Mouse (Mus musculus) limb, embryonic 13.5 days (tissue): ENCODE measurements at regions not wholly inside any gene's neighbourhood (a gene's known extent, or its start where the extent isn't known, plus 50 kb on each side); places are given as distances from the start of the nearest gene placed in this dataset.

Source experiments
- ATAC-seq: fragments of 200-750 bp; cut with Nextera tagmentation; 2 replicates; pipeline ENCODE4 v1.8.0; 2017; ENCODE audit warnings: low read depth, moderate number of reproducible peaks, moderate TSS enrichment; ENCODE audit not compliant: low FRiP score
- H3K27ac ChIP-seq: fragments of 300-500 bp; sonication (generic); 2 replicates; pipeline ENCODE4 v1.5.1; 2015; ENCODE audit warnings: inconsistent platforms, mild to moderate bottlenecking, moderate library complexity
- H3K27me3 ChIP-seq: fragments of 300-500 bp; sonication (generic); 2 replicates; pipeline ENCODE4 v1.6.1; 2015; ENCODE audit warnings: mild to moderate bottlenecking, inconsistent platforms
- H3K36me3 ChIP-seq: fragments of 300-500 bp; sonication (generic); 2 replicates; pipeline ENCODE4 v1.6.1; 2015; ENCODE audit warnings: inconsistent platforms, mild to moderate bottlenecking, moderate library complexity
- H3K4me1 ChIP-seq: fragments of 300-500 bp; sonication (generic); 2 replicates; pipeline ENCODE4 v1.6.1; 2015; ENCODE audit warnings: inconsistent platforms
- H3K4me2 ChIP-seq: fragments of 300-500 bp; sonication (generic); replicated peaks from 2 replicates; pipeline ENCODE4 v1.6.1; 2015; ENCODE audit warnings: inconsistent platforms, mild to moderate bottlenecking, moderate library complexity
- H3K4me3 ChIP-seq: fragments of 300-500 bp; sonication (generic); 2 replicates; pipeline ENCODE4 v1.5.1; 2015; ENCODE audit warnings: moderate library complexity, mild to moderate bottlenecking, inconsistent platforms
- H3K9ac ChIP-seq: fragments of 300-500 bp; sonication (generic); 2 replicates; pipeline ENCODE4 v1.6.1; 2015; ENCODE audit warnings: mild to moderate bottlenecking, inconsistent platforms
- H3K9me3 ChIP-seq: fragments of 300-500 bp; sonication (generic); 2 replicates; pipeline ENCODE4 v1.6.1; 2016; ENCODE audit warnings: inconsistent platforms
- WGBS: fragments of 180-500 bp; shearing (Covaris S2); methylation state at CpG from one replicate; pipeline ENCODE4 v1.1.7; 2015; 5-methylcytosine and 5-hydroxymethylcytosine counted together

GRCm38 (mm10) chr4:72688842-72689241, 163.6 kb downstream of the Aldoart1 start:
- H3K27ac ChIP-seq: no peak overlapping the region
- no peak overlapping the region for H3K4me3 ChIP-seq
- no peak overlapping the region for H3K4me2 ChIP-seq
- 78% methylated on average over 4 of the region's 4 CpGs for WGBS
- no peak for ATAC-seq
- no peaks in the 10 kb centered on the region for H3K36me3 ChIP-seq
- no peaks in the 10 kb centered on the region for H3K9me3 ChIP-seq
- H3K4me1 ChIP-seq: no peaks in the 10 kb centered on the region
- no peak overlapping the region for H3K9ac ChIP-seq
- no peaks in the 10 kb centered on the region for H3K27me3 ChIP-seq

DNA sequence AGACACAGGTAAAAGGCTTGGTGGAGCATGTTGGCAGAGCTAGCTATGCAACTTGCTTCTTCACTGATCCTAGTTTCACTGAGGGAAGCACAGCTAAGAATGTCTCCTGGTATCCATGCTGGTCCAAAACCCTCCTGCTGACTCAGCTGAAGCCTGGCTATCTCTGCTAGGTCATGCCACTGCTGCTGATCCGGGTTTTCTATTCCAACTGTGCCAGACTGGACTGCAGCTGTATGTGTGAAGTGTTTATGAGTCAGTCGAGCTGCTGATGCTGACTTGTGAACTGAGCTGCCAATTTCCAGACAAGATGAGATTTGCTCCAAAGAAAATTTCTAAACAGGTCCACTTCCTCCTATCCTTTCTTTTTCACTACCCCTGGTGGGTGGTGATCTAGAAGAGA, 178.4 kb downstream of the Aldoart1 start:
- Histone ChIP-seq H3K9me3 (no peaks in the 10 kb centered on the region; the same call in 1 of the 2 replicates), H3K4me1 (peaks cover 10% of the 10 kb centered on the region; the same call in 1 of the 2 replicates), H3K27ac (no peak overlapping the region), H3K4me3 (no peak overlapping the region), H3K9ac (no peak overlapping the region), H3K4me2 (no peak overlapping the region), H3K36me3 (no peaks in the 10 kb centered on the region), H3K27me3 (no peaks in the 10 kb centered on the region)
- no peak for ATAC-seq
- WGBS: 44% methylated on average over 2 of the region's 2 CpGs

- H3K27me3 ChIP-seq: no peaks in the 10 kb centered on the region
- no peak overlapping the region for H3K27ac ChIP-seq
- 23% methylated on average over 5 of the region's 5 CpGs for WGBS
- ATAC-seq: peak; percentile 88
- no peak overlapping the region for H3K4me2 ChIP-seq
- no peak overlapping the region for H3K4me3 ChIP-seq
- no peaks in the 10 kb centered on the region for H3K36me3 ChIP-seq
- no peak overlapping the region for H3K9ac ChIP-seq
- H3K4me1 ChIP-seq: peaks cover 10% of the 10 kb centered on the region; the same call in 1 of the 2 replicates
- no peaks in the 10 kb centered on the region; the same call in 1 of the 2 replicates for H3K9me3 ChIP-seq
Observed at GRCm38 (mm10) chr4:72671652-72672411, 180.6 kb downstream of the Aldoart1 start.

DNA sequence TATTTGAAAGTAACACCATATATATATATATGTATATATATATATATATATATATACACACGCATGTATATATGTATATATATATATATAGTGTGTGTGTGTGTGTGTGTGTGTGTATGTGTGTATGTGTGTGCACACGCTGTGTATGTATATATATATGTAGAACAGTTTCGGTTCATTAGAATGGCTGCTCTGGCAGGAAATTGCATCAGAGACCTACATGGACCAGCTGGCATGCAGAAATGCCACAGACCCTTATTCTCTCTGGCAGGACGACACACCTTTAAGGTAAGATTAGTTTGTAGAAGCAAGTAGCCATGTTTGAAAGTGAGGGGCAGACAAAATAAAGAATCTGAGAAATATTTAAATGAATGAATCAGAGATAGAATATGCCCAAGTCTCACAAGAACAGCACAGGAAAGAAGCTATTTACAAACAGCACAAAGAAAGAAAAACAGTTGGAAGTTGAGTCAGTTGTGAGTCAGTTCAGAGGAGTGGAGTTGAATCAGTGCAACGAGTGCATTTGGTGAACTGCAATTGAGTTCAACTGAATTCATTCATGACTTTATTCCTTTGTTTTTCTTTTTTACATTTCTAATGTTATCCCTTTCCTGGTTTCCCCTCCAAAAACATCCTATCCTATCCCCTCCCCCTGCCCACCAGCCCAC, 182.5 kb downstream of the Aldoart1 start:
- WGBS: 74% methylated on average over 5 of the region's 5 CpGs
- Histone ChIP-seq H3K27me3 (no peaks in the 10 kb centered on the region), H3K27ac (no peak overlapping the region), H3K4me3 (no peak overlapping the region), H3K9me3 (no peaks in the 10 kb centered on the region; the same call in 1 of the 2 replicates), H3K9ac (no peak overlapping the region), H3K4me1 (peaks cover 10% of the 10 kb centered on the region; the same call in 1 of the 2 replicates), H3K4me2 (no peak overlapping the region), H3K36me3 (no peaks in the 10 kb centered on the region)
- no peak for ATAC-seq

- ATAC-seq: no peak
- no peaks in the 10 kb centered on the region for H3K9me3 ChIP-seq
Observed at GRCm38 (mm10) chr4:72664379-72664778, 188.1 kb downstream of the Aldoart1 start.

GRCm38 (mm10) chr4:72662477-72662876, 190.0 kb downstream of the Aldoart1 start:
- Histone ChIP-seq H3K27me3 (no peaks in the 10 kb centered on the region), H3K9ac (no peak overlapping the region), H3K9me3 (no peaks in the 10 kb centered on the region), H3K4me1 (no peaks in the 10 kb centered on the region), H3K4me2 (no peak overlapping the region), H3K36me3 (no peaks in the 10 kb centered on the region), H3K27ac (no peak overlapping the region), H3K4me3 (no peak overlapping the region)
- ATAC-seq: peak; percentile 72; the same call in 1 of the 2 replicates

More at GRCm38 (mm10) chr4:72664379-72664778, 188.1 kb downstream of the Aldoart1 start:
- H3K4me2 ChIP-seq: no peak overlapping the region
- H3K36me3 ChIP-seq: no peaks in the 10 kb centered on the region
- no peak overlapping the region for H3K9ac ChIP-seq
- no peaks in the 10 kb centered on the region for H3K4me1 ChIP-seq
- H3K4me3 ChIP-seq: no peak overlapping the region
- H3K27ac ChIP-seq: no peak overlapping the region
- no peaks in the 10 kb centered on the region for H3K27me3 ChIP-seq

GRCm38 (mm10) chr4:72656206-72656605, 196.2 kb downstream of the Aldoart1 start:
- Histone ChIP-seq H3K27me3 (no peaks in the 10 kb centered on the region), H3K9ac (no peak overlapping the region), H3K9me3 (no peaks in the 10 kb centered on the region), H3K4me3 (no peak overlapping the region), H3K4me1 (no peaks in the 10 kb centered on the region), H3K4me2 (no peak overlapping the region), H3K27ac (no peak overlapping the region), H3K36me3 (no peaks in the 10 kb centered on the region)
- ATAC-seq: no peak
- 80% methylated on average over 1 of the region's 1 CpGs for WGBS

- no peaks in the 10 kb centered on the region for H3K9me3 ChIP-seq
- WGBS: 82% methylated on average over 1 of the region's 1 CpGs
Observed at GRCm38 (mm10) chr4:72647130-72647529, 205.3 kb downstream of the Aldoart1 start.

GRCm38 (mm10) chr4:72629416-72629815, 223.0 kb downstream of the Aldoart1 start:
- 40% methylated on average over 3 of the region's 3 CpGs for WGBS
- H3K27ac ChIP-seq: no peak overlapping the region
- H3K9ac ChIP-seq: no peak overlapping the region
- peaks cover 16% of the 10 kb centered on the region; the same call in 1 of the 2 replicates for H3K4me1 ChIP-seq
- H3K27me3 ChIP-seq: peaks cover 5% of the 10 kb centered on the region
- peaks cover 7% of the 10 kb centered on the region for H3K9me3 ChIP-seq
- H3K4me3 ChIP-seq: no peak overlapping the region
- ATAC-seq: peak; percentile 62; the same call in 1 of the 2 replicates
- no peaks in the 10 kb centered on the region for H3K36me3 ChIP-seq
- no peak overlapping the region for H3K4me2 ChIP-seq

More at GRCm38 (mm10) chr4:72647130-72647529, 205.3 kb downstream of the Aldoart1 start:
- H3K27ac ChIP-seq: no peak overlapping the region
- no peak overlapping the region for H3K9ac ChIP-seq
- no peaks in the 10 kb centered on the region for H3K36me3 ChIP-seq
- no peak overlapping the region for H3K4me2 ChIP-seq
- no peaks in the 10 kb centered on the region for H3K4me1 ChIP-seq
- H3K4me3 ChIP-seq: no peak overlapping the region
- ATAC-seq: no peak
- no peaks in the 10 kb centered on the region for H3K27me3 ChIP-seq

- peaks cover 16% of the 10 kb centered on the region; the same call in 1 of the 2 replicates for H3K4me1 ChIP-seq
- 20% methylated on average over 5 of the region's 5 CpGs for WGBS
- H3K4me3 ChIP-seq: no peak overlapping the region
- peak; percentile 92 for ATAC-seq
- H3K27me3 ChIP-seq: peaks cover 12% of the 10 kb centered on the region
- peaks cover 4% of the 10 kb centered on the region for H3K9me3 ChIP-seq
- no peak overlapping the region for H3K9ac ChIP-seq
- H3K4me2 ChIP-seq: 0 out of 2 replicates have a peak overlapping the region, but pooled peaks have one; percentile 10
- H3K27ac ChIP-seq: no peak overlapping the region
- H3K36me3 ChIP-seq: no peaks in the 10 kb centered on the region
Observed at GRCm38 (mm10) chr4:72627219-72627930, 225.1 kb downstream of the Aldoart1 start.

GRCm38 (mm10) chr4:72605107-72605506, 247.3 kb downstream of the Aldoart1 start:
- WGBS: 87% methylated on average over 4 of the region's 4 CpGs
- H3K36me3 ChIP-seq: no peaks in the 10 kb centered on the region
- H3K4me3 ChIP-seq: no peak overlapping the region
- no peaks in the 10 kb centered on the region for H3K9me3 ChIP-seq
- ATAC-seq: no peak
- H3K9ac ChIP-seq: no peak overlapping the region
- H3K27ac ChIP-seq: no peak overlapping the region
- H3K4me1 ChIP-seq: no peaks in the 10 kb centered on the region
- no peak overlapping the region for H3K4me2 ChIP-seq
- H3K27me3 ChIP-seq: no peaks in the 10 kb centered on the region

DNA sequence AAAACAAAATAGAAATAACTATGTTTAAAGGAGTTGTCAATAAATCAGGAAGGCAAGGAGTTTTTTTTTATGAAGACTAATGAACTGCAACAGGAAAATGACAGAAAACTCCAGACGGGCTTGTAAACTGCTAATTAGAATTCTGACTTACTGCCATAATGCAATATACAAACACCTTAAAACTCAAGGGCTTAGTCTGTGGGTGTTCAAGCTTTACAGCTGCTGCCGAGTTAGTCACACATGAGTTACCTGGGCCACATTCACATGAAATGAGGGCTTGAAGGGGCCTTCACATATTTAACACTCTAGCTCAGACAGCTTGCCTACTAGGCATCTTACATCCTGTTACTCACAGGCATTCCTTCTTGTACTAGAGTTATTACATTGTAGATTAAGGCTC, 256.9 kb downstream of the Aldoart1 start:
- Histone ChIP-seq H3K4me2 (no peak overlapping the region), H3K27me3 (no peaks in the 10 kb centered on the region), H3K27ac (no peak overlapping the region), H3K36me3 (no peaks in the 10 kb centered on the region), H3K4me3 (no peak overlapping the region), H3K9ac (no peak overlapping the region), H3K4me1 (no peaks in the 10 kb centered on the region), H3K9me3 (no peaks in the 10 kb centered on the region)
- WGBS: 17% methylated on average over 2 of the region's 2 CpGs
- peak; percentile 48; the same call in 1 of the 2 replicates for ATAC-seq
